Mouse (Mus musculus): ENCODE results near the gene Id1. TPM values are rescaled to one million over a fixed set of nuclear protein-coding genes. Genes with fewer than 3 reads are reported as not detected.

The Id1 gene
- polyA plus RNA-seq, 1 experiment from 2014 or later: 61.1 TPM

GRCm38 (mm10) chr2:152726213-152726612 lies 9.8 kb upstream of the Id1 start:
- Histone ChIP-seq H3K4me1 (peaks cover 61% of the 10 kb centered on the region), H3K27ac (peak overlapping the region; percentile 46; the same call in 1 of the 2 replicates), H3K27me3 (ENCODE audit: poor library complexity, severe bottlenecking) (peaks cover 40% of the 10 kb centered on the region), H3K36me3 (replicated peaks) (no peaks in the 10 kb centered on the region), H3K9me3 (no peaks in the 10 kb centered on the region), H3K4me3 (no peak overlapping the region)
- WGBS: 88% methylated on average over 6 of the region's 6 CpGs
- no peak for DNase-seq (ENCODE audit: extremely low spot score, low spot score)

DNA sequence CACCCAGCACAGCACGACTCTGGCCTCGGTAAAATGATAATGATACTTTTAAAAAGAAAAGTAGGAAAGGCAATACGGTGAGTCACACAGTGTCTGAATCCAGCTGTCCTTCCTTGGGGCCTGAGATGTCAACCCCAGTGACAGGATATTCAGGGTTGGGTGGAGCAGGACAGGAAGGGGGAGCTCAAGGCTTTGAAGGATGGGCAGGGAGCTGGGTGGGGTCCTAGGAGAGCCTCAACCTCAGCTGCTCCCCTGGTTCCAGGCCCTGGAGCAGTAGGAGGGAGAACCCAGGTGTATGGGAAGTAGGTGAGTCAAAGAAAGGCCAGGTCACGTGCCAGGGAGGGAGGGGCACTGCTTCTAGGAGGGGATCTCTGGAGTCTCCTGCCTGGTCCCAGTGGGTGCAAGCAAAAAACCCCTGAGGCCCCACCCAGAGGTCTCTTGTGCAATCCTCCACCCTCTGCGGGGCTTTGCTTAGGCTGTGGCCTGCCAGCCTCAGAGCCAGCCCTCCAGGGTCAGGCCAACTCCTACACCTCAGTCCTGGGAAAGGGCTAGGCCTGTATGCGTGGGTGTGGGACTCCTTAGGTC lies 9.2 kb upstream of the Id1 start:
- H3K27me3 ChIP-seq (ENCODE audit: poor library complexity, severe bottlenecking): peaks cover 40% of the 10 kb centered on the region
- peak overlapping the region; percentile 68 for H3K27ac ChIP-seq
- no peaks in the 10 kb centered on the region for H3K36me3 ChIP-seq (replicated peaks)
- no peaks in the 10 kb centered on the region for H3K9me3 ChIP-seq
- H3K4me1 ChIP-seq: peaks cover 61% of the 10 kb centered on the region
- no peak for DNase-seq (ENCODE audit: extremely low spot score, low spot score)
- WGBS: 74% methylated on average over 6 of the region's 6 CpGs
- no peak overlapping the region for H3K4me3 ChIP-seq

- no peak for DNase-seq (ENCODE audit: extremely low spot score, low spot score)
- no peaks in the 10 kb centered on the region for H3K9me3 ChIP-seq
- H3K4me3 ChIP-seq: no peak overlapping the region
- no peaks in the 10 kb centered on the region for H3K36me3 ChIP-seq (replicated peaks)
- 87% methylated on average over 14 of the region's 14 CpGs for WGBS
- peak overlapping the region; percentile 79 for H3K27ac ChIP-seq
- peaks cover 32% of the 10 kb centered on the region for H3K27me3 ChIP-seq (ENCODE audit: poor library complexity, severe bottlenecking)
- H3K4me1 ChIP-seq: peaks cover 61% of the 10 kb centered on the region
These were observed 8.1 kb upstream of the Id1 start for GRCm38 (mm10) chr2:152727795-152728510.

DNA sequence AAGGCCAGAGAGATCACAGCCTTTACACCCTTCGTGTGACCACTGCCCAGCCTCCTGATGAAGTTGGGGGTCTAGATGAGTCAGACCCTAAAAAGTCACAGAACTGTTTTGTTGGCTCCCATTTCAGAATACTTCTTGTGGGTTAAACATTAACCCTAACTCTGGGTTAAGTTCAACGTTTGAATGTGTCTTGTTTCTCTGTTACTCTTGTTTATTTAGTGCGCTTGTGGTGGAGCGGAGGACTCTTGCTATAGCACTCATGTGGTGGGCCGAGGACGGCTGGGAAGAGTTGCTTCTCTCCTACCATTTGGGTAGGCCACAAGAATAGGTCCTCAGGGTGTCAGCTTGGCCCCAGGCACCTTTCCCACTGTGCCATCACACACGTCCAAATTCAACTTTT lies 7.5 kb upstream of the Id1 start:
- no peak for DNase-seq (ENCODE audit: extremely low spot score, low spot score)
- 84% methylated on average over 7 of the region's 7 CpGs for WGBS
- peaks cover 59% of the 10 kb centered on the region for H3K4me1 ChIP-seq
- H3K9me3 ChIP-seq: no peaks in the 10 kb centered on the region
- peaks cover 26% of the 10 kb centered on the region for H3K27me3 ChIP-seq (ENCODE audit: poor library complexity, severe bottlenecking)
- H3K36me3 ChIP-seq (replicated peaks): no peaks in the 10 kb centered on the region
- peak overlapping the region; percentile 79 for H3K27ac ChIP-seq
- H3K4me3 ChIP-seq: no peak overlapping the region

- H3K27me3 ChIP-seq (ENCODE audit: poor library complexity, severe bottlenecking): peaks cover 24% of the 10 kb centered on the region
- no peaks in the 10 kb centered on the region for H3K36me3 ChIP-seq (replicated peaks)
- WGBS: 55% methylated on average over 8 of the region's 8 CpGs
- H3K4me1 ChIP-seq: peaks cover 56% of the 10 kb centered on the region
- no peak for DNase-seq (ENCODE audit: extremely low spot score, low spot score)
- no peak overlapping the region for H3K4me3 ChIP-seq
- H3K27ac ChIP-seq: peak overlapping the region; percentile 79
- no peaks in the 10 kb centered on the region for H3K9me3 ChIP-seq
These were observed 6.9 kb upstream of the Id1 start for GRCm38 (mm10) chr2:152729013-152729635.

DNA sequence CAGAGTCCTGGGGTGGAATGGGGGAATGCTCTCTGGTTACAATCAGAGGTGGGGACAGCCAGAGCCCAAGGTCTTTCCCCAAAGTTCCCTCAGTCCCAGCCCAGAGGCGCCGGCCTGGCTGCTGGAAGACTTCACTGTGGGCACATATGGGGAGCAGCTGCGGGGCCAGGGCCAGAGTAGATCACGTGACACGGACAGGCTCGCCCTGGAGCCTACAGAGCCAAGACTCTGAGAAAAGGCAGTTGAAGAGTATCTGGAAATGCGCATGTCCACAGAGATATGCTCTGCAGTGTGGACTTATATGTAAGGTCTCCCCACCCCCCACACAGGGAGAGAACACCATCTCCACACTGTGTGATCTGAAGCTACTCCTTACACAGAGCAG lies 6.4 kb upstream of the Id1 start:
- no peaks in the 10 kb centered on the region for H3K36me3 ChIP-seq (replicated peaks)
- peak overlapping the region; percentile 79 for H3K27ac ChIP-seq
- no peak for DNase-seq (ENCODE audit: extremely low spot score, low spot score)
- no peak overlapping the region for H3K4me3 ChIP-seq
- H3K9me3 ChIP-seq: no peaks in the 10 kb centered on the region
- H3K27me3 ChIP-seq (ENCODE audit: poor library complexity, severe bottlenecking): peaks cover 20% of the 10 kb centered on the region
- peaks cover 56% of the 10 kb centered on the region for H3K4me1 ChIP-seq
- WGBS: 45% methylated on average over 7 of the region's 7 CpGs

DNA sequence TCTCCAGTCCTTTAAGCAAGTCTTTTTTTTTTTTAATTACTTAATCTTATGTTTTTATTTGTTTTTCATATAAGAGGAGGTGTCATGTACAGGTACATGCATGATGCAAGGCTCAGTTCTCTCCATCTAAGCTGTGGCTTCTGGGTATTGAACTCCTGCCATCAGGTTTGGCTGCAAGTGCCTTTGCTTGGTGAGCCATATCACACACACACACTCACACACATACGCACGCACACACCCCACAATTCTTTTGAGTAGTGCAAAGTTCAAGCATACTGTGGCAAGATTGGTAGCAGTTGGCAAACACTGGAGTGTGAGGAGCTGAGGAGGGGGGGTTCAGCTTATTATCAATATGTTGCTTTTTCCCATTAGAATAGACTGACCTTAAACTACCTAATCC lies 2.9 kb upstream of the Id1 start:
- no peaks in the 10 kb centered on the region for H3K9me3 ChIP-seq
- H3K4me3 ChIP-seq: no peak overlapping the region
- H3K36me3 ChIP-seq (replicated peaks): no peaks in the 10 kb centered on the region
- DNase-seq (ENCODE audit: extremely low spot score, low spot score): no peak
- H3K27ac ChIP-seq: no peak overlapping the region
- peaks cover 18% of the 10 kb centered on the region for H3K27me3 ChIP-seq (ENCODE audit: poor library complexity, severe bottlenecking)
- peaks cover 66% of the 10 kb centered on the region for H3K4me1 ChIP-seq
- 89% methylated on average over 2 of the region's 2 CpGs for WGBS

GRCm38 (mm10) chr2:152734501-152734900 lies 1.6 kb upstream of the Id1 start:
- no peak for DNase-seq (ENCODE audit: extremely low spot score, low spot score)
- WGBS: 13% methylated on average over 10 of the region's 10 CpGs
- Histone ChIP-seq H3K27me3 (ENCODE audit: poor library complexity, severe bottlenecking) (peaks cover 31% of the 10 kb centered on the region), H3K9me3 (no peaks in the 10 kb centered on the region), H3K4me3 (peak overlapping the region; percentile 75), H3K36me3 (replicated peaks) (no peaks in the 10 kb centered on the region), H3K4me1 (peaks cover 66% of the 10 kb centered on the region), H3K27ac (peak overlapping the region; percentile 92)

DNA sequence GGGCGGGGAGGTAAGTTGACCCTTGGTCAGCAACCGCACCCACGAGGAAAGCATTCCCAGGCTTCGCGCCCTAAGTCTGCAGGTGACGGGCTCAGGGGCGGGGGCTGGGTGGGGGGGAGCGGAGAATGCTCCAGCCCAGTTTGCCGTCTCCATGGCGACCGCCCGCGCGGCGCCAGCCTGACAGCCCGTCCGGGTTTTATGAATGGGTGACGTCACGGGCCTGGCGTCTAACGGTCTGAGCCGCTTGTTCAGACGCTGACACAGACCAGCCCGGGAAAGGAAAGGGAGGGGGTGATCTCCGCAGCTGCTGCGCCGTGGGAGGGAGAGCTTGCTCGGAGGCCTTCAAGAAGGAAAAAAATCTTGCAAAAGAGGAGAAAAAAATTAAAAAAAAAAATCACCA lies 1.1 kb upstream of the Id1 start:
- Histone ChIP-seq H3K9me3 (no peaks in the 10 kb centered on the region), H3K27me3 (ENCODE audit: poor library complexity, severe bottlenecking) (peaks cover 35% of the 10 kb centered on the region), H3K4me1 (peaks cover 66% of the 10 kb centered on the region), H3K36me3 (replicated peaks) (no peaks in the 10 kb centered on the region), H3K4me3 (peak overlapping the region; percentile 75), H3K27ac (peak overlapping the region; percentile 92)
- peak; percentile 97 for DNase-seq (ENCODE audit: extremely low spot score, low spot score)
- WGBS: 0% methylated on average over 28 of the region's 28 CpGs

DNA sequence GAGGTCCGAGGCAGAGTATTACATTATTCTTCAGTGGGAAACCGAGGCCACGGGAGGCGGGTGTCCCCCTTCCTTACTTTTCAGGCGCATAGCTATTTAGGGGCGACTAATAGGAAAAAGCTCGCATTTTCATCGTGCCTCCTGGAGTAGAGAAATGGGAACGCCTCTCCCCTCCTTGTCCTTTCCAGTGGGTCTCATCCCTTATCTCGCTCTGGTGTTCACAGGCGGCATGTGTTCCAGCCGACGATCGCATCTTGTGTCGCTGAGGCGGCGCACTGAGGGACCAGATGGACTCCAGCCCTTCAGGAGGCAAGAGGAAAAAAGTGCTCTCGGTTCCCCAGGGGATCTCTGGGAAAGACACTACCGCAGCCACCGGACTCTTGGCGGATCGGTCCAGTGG lies 697 bp downstream of the Id1 start:
- WGBS: under 1% methylated on average over 22 of the region's 22 CpGs
- peaks cover 75% of the 10 kb centered on the region for H3K4me1 ChIP-seq

DNA sequence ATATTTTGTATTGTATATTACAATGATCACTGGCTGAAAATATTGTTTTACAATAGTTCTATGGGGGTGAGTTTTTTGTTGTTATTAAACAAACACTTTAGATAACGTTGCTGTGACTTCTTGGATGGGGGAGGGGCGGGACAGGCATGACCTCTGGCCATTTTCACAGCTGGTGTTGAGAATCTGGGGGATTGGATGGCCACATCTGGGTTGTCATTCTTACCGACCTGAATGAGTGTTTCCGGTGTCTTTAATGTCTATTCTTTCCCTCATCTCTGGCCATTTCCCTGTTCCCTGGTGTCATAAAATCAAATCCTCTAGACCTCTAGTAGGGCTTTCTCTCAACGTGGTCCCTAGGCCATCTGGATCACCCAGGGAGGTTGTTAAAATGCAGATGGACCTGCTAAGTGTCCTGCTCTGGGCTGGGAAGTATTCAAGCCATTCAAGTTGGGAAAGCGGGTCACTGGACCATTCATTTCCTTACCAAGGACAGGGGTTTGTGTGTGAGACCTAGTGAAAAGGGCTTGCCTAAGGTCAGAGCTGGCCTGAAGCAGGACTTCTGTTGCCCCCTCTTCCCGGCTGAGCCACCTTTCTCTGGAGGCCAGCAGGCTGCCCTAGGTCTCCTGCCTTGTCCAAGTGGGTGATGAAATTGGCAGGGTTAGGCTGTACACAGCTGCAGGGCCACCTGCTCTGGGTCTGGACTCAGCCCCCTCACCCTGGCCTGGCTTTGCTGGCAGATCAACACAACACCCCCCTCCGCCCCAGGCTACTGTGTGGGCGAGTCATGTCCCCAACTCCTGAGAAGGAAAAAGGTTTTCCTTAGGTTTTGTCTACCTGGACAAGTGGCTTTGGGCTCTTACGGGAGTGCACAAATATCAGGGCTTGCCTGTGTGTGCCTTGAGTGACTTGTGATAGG lies 1.5 kb downstream of the Id1 start:
- H3K27me3 ChIP-seq (ENCODE audit: poor library complexity, severe bottlenecking): peaks cover 50% of the 10 kb centered on the region
- peaks cover 83% of the 10 kb centered on the region for H3K4me1 ChIP-seq
- peak; percentile 35 for DNase-seq (ENCODE audit: extremely low spot score, low spot score)
- H3K9me3 ChIP-seq: no peaks in the 10 kb centered on the region
- H3K36me3 ChIP-seq (replicated peaks): no peaks in the 10 kb centered on the region
- WGBS: 14% methylated on average over 10 of the region's 10 CpGs
- H3K27ac ChIP-seq: peak overlapping the region; percentile 92
- H3K4me3 ChIP-seq: peak overlapping the region; percentile 75

More for the DNA sequence above, 697 bp downstream of the Id1 start:
- Histone ChIP-seq H3K4me3 (peak overlapping the region; percentile 75), H3K9me3 (no peaks in the 10 kb centered on the region), H3K27me3 (ENCODE audit: poor library complexity, severe bottlenecking) (peaks cover 50% of the 10 kb centered on the region), H3K27ac (peak overlapping the region; percentile 92), H3K36me3 (replicated peaks) (no peaks in the 10 kb centered on the region)
- DNase-seq (ENCODE audit: extremely low spot score, low spot score): peak; percentile 49

- Histone ChIP-seq H3K27ac (peak overlapping the region; percentile 92), H3K4me1 (peaks cover 83% of the 10 kb centered on the region), H3K4me3 (peak overlapping the region; percentile 75), H3K9me3 (no peaks in the 10 kb centered on the region), H3K27me3 (ENCODE audit: poor library complexity, severe bottlenecking) (peaks cover 50% of the 10 kb centered on the region), H3K36me3 (replicated peaks) (no peaks in the 10 kb centered on the region)
- 55% methylated on average over 2 of the region's 2 CpGs for WGBS
- no peak for DNase-seq (ENCODE audit: extremely low spot score, low spot score)
These were observed 2.3 kb downstream of the Id1 start for GRCm38 (mm10) chr2:152738341-152738740.

Data from forebrain, embryonic 10.5 days (tissue).